Mouse (Mus musculus): ENCODE data around the gene Repin1. TPM values are rescaled to one million over a fixed set of nuclear protein-coding genes. Genes with fewer than 3 reads are reported as not detected.
A peak's percentile ranks its signal among the peaks of the same experiment; 100 is the strongest.

The Repin1 gene
- total and polyA plus RNA-seq, 3 experiments: 27.7 to 33.2 (median 30.0) TPM

- Histone ChIP-seq H3K36me3 (ENCODE audit: control insufficient read depth, insufficient read depth, low read length) (no peaks in the 10 kb centered on the region), H3K4me3 (no peak within 1 kb of the TSS), H3K9ac (ENCODE audit: low read depth, low read length) (no peak within 1 kb of the TSS), H3K27ac (no peak within 1 kb of the TSS; the same call in 1 of the 2 replicates), H3K27me3 (ENCODE audit: control insufficient read depth, insufficient read depth, low read length) (no peaks in the 10 kb centered on the region), H3K79me2 (replicated peaks; ENCODE audit: control insufficient read depth, insufficient read depth, low read length) (no peaks in the 10 kb centered on the region), H3K4me1 (ENCODE audit: control insufficient read depth, insufficient read depth, low read length) (no peaks in the 10 kb centered on the region)
- 14% methylated on average over 6 of the region's 6 CpGs for WGBS
- no peak for DNase-seq
- intact Hi-C loops (cut with DNase I): no loop called here
- TF ChIP-seq POLR2A (IDR thresholded peaks at IDR 0.05; ENCODE audit: insufficient read depth, low read depth, low read length) (no peak), CTCF (IDR thresholded peaks at IDR 0.05) (no peak), EP300 (IDR thresholded peaks at IDR 0.05; ENCODE audit: insufficient read depth, low read depth, low read length) (no peak)
These were observed 4.4 kb upstream of the Repin1 start, which contains the start of gene Gm45021 for GRCm38 (mm10) chr6:48589194-48589750. Gene Gm45021, plus strand, starts transcription at chr6:48589610.

GRCm38 (mm10) chr6:48591221-48591845 is 2.4 kb upstream of the Repin1 start:
- 95% methylated on average over 3 of the region's 3 CpGs for WGBS
- no peak overlapping the region for H3K9ac ChIP-seq (ENCODE audit: low read depth, low read length)

GRCm38 (mm10) chr6:48591871-48592270 is 1.8 kb upstream of the Repin1 start:
- intact Hi-C loops (cut with DNase I): no loop called here
- Histone ChIP-seq H3K27me3 (ENCODE audit: control insufficient read depth, insufficient read depth, low read length) (no peaks in the 10 kb centered on the region), H3K27ac (no peak overlapping the region), H3K4me3 (no peak overlapping the region), H3K36me3 (ENCODE audit: control insufficient read depth, insufficient read depth, low read length) (no peaks in the 10 kb centered on the region), H3K4me1 (ENCODE audit: control insufficient read depth, insufficient read depth, low read length) (peaks cover 2% of the 10 kb centered on the region; the same call in 1 of the 2 replicates), H3K9ac (ENCODE audit: low read depth, low read length) (no peak overlapping the region), H3K79me2 (replicated peaks; ENCODE audit: control insufficient read depth, insufficient read depth, low read length) (peaks cover under 1% of the 10 kb centered on the region; the same call in 1 of the 2 replicates)
- TF ChIP-seq POLR2A (IDR thresholded peaks at IDR 0.05; ENCODE audit: insufficient read depth, low read depth, low read length) (no peak), CTCF (IDR thresholded peaks at IDR 0.05) (no peak), EP300 (IDR thresholded peaks at IDR 0.05; ENCODE audit: insufficient read depth, low read depth, low read length) (no peak)
- WGBS: 86% methylated on average over 6 of the region's 6 CpGs
- DNase-seq: no peak

More at GRCm38 (mm10) chr6:48591221-48591845, 2.4 kb upstream of the Repin1 start:
- no peaks in the 10 kb centered on the region for H3K27me3 ChIP-seq (ENCODE audit: control insufficient read depth, insufficient read depth, low read length)
- no peaks in the 10 kb centered on the region for H3K36me3 ChIP-seq (ENCODE audit: control insufficient read depth, insufficient read depth, low read length)
- peaks cover 2% of the 10 kb centered on the region; the same call in 1 of the 2 replicates for H3K4me1 ChIP-seq (ENCODE audit: control insufficient read depth, insufficient read depth, low read length)
- H3K79me2 ChIP-seq (replicated peaks; ENCODE audit: control insufficient read depth, insufficient read depth, low read length): no peaks in the 10 kb centered on the region
- intact Hi-C loops (cut with DNase I): no loop called here
- TF ChIP-seq POLR2A (IDR thresholded peaks at IDR 0.05; ENCODE audit: insufficient read depth, low read depth, low read length): no peak
- TF ChIP-seq CTCF (IDR thresholded peaks at IDR 0.05): no peak
- no peak overlapping the region for H3K4me3 ChIP-seq
- no peak overlapping the region for H3K27ac ChIP-seq
- no peak for DNase-seq

GRCm38 (mm10) chr6:48594043-48594738 is 508 bp downstream of the Repin1 start:
- Histone ChIP-seq H3K4me3 (peak overlapping the region; percentile 96), H3K9ac (ENCODE audit: low read depth, low read length) (peak overlapping the region; percentile 90), H3K79me2 (replicated peaks; ENCODE audit: control insufficient read depth, insufficient read depth, low read length) (peaks cover 4% of the 10 kb centered on the region; the same call in 1 of the 2 replicates), H3K27me3 (ENCODE audit: control insufficient read depth, insufficient read depth, low read length) (no peaks in the 10 kb centered on the region), H3K4me1 (ENCODE audit: control insufficient read depth, insufficient read depth, low read length) (peaks cover 2% of the 10 kb centered on the region; the same call in 1 of the 2 replicates), H3K27ac (peak overlapping the region; percentile 94), H3K36me3 (ENCODE audit: control insufficient read depth, insufficient read depth, low read length) (no peaks in the 10 kb centered on the region)
- WGBS: under 1% methylated on average over 41 of the region's 41 CpGs
- intact Hi-C loops (cut with DNase I): no loop called here
- TF ChIP-seq POLR2A (IDR thresholded peaks at IDR 0.05; ENCODE audit: insufficient read depth, low read depth, low read length) (no peak), EP300 (IDR thresholded peaks at IDR 0.05; ENCODE audit: insufficient read depth, low read depth, low read length) (no peak), CTCF (IDR thresholded peaks at IDR 0.05) (no peak)
- DNase-seq: peak in 1 of 2 experiments; percentile 63

- H3K4me3 ChIP-seq: no peak overlapping the region; the same call in 1 of the 2 replicates
- H3K36me3 ChIP-seq (ENCODE audit: control insufficient read depth, insufficient read depth, low read length): no peaks in the 10 kb centered on the region
- peaks cover 2% of the 10 kb centered on the region; the same call in 1 of the 2 replicates for H3K4me1 ChIP-seq (ENCODE audit: control insufficient read depth, insufficient read depth, low read length)
- intact Hi-C loops (cut with DNase I): no loop called here
- H3K27ac ChIP-seq: no peak overlapping the region
- no peak for TF ChIP-seq EP300 (IDR thresholded peaks at IDR 0.05; ENCODE audit: insufficient read depth, low read depth, low read length)
- TF ChIP-seq POLR2A (IDR thresholded peaks at IDR 0.05; ENCODE audit: insufficient read depth, low read depth, low read length): no peak
- TF ChIP-seq CTCF (IDR thresholded peaks at IDR 0.05): no peak
- H3K9ac ChIP-seq (ENCODE audit: low read depth, low read length): no peak overlapping the region
- no peaks in the 10 kb centered on the region for H3K27me3 ChIP-seq (ENCODE audit: control insufficient read depth, insufficient read depth, low read length)
- 39% methylated on average over 1 of the region's 1 CpGs for WGBS
- H3K79me2 ChIP-seq (replicated peaks; ENCODE audit: control insufficient read depth, insufficient read depth, low read length): peaks cover 4% of the 10 kb centered on the region; the same call in 1 of the 2 replicates
- no peak for DNase-seq
These were observed 1.6 kb downstream of the Repin1 start for GRCm38 (mm10) chr6:48595278-48595677.
